11 mouse cellular contexts compared by ENCODE assay signal in genomic region chr4:137680721-137681120, GRCm38 (mm10). TPM values are rescaled to one million over a fixed set of nuclear protein-coding genes. Genes with fewer than 3 reads are reported as not detected.
A peak's percentile ranks its signal among the peaks of the same experiment; 100 is the strongest.
DNase-seq lines count a peak whose midpoint lies in the region; ATAC-seq lines count a peak whose summit lies in the region.
"Had no signal": no experiment of that assay in that cellular context is flagged by ENCODE, and none has a peak within 500 bp of the region (broad histone marks: within the 10 kb centered on the region; RNA-seq: fewer than 3 reads in every experiment).

No protein-coding gene starts in this region.

- H3K4me2 ChIP-seq in midbrain, embryonic 11.5 days: no peak overlapping the region
- peak overlapping the region; percentile 66; the same call in 1 of the 2 replicates for H3K4me2 ChIP-seq in hindbrain, embryonic 11.5 days (replicated peaks; ENCODE audit: low read depth, low read length)
- no peak overlapping the region for H3K4me2 ChIP-seq in midbrain, embryonic 13.5 days (replicated peaks)

- ATAC-seq in midbrain, embryonic 11.5 days (ENCODE audit: low FRiP score): no peak
- ATAC-seq in hindbrain, embryonic 11.5 days (ENCODE audit: low FRiP score): no peak
- 0 out of 2 replicates have a peak, but pooled peaks have one; percentile 9 for ATAC-seq in midbrain, embryonic 13.5 days
- no peak for ATAC-seq in megakaryocyte-erythroid progenitor cell, adult 5-6 weeks (replicated peaks; ENCODE audit: low FRiP score, low TSS enrichment, poor library complexity, severe bottlenecking)

- no peaks in the 10 kb centered on the region for H3K36me3 ChIP-seq in midbrain, embryonic 10.5 days
- H3K36me3 ChIP-seq in midbrain, embryonic 11.5 days (ENCODE audit: control insufficient read depth, insufficient read depth, low read length): no peaks in the 10 kb centered on the region
- H3K36me3 ChIP-seq in hindbrain, embryonic 11.5 days (ENCODE audit: control insufficient read depth, insufficient read depth, low read length): no peaks in the 10 kb centered on the region
- H3K36me3 ChIP-seq in midbrain, embryonic 13.5 days: no peaks in the 10 kb centered on the region

- peak overlapping the region; percentile 73 for H3K27ac ChIP-seq in midbrain, embryonic 10.5 days (replicated peaks)
- no peak overlapping the region for H3K27ac ChIP-seq in midbrain, embryonic 11.5 days (ENCODE audit: low read depth, low read length)
- peak overlapping the region; percentile 67; the same call in 1 of the 2 replicates for H3K27ac ChIP-seq in hindbrain, embryonic 11.5 days (ENCODE audit: low read depth, low read length)
- H3K27ac ChIP-seq in midbrain, embryonic 13.5 days: peak overlapping the region; percentile 39; the same call in 1 of the 2 replicates

- H3K9ac ChIP-seq in midbrain, embryonic 11.5 days (ENCODE audit: low read length): no peak overlapping the region
- no peak overlapping the region for H3K9ac ChIP-seq in hindbrain, embryonic 11.5 days (ENCODE audit: low read depth, low read length)
- peak overlapping the region; percentile 63 for H3K9ac ChIP-seq in midbrain, embryonic 13.5 days (replicated peaks)

- H3K27me3 ChIP-seq in midbrain, embryonic 10.5 days (ENCODE audit: low read depth, poor library complexity, severe bottlenecking): peaks cover 86% of the 10 kb centered on the region
- peaks cover 26% of the 10 kb centered on the region for H3K27me3 ChIP-seq in midbrain, embryonic 11.5 days (ENCODE audit: control insufficient read depth, insufficient read depth, low read length)
- peaks cover 20% of the 10 kb centered on the region for H3K27me3 ChIP-seq in hindbrain, embryonic 11.5 days (ENCODE audit: control insufficient read depth, insufficient read depth, low read length)
- H3K27me3 ChIP-seq in midbrain, embryonic 13.5 days: peaks cover 53% of the 10 kb centered on the region

- WGBS in midbrain, embryonic 10.5 days: 26% methylated on average over 7 of the region's 7 CpGs
- WGBS in midbrain, embryonic 11.5 days: 28% methylated on average over 7 of the region's 7 CpGs
- WGBS in hindbrain, embryonic 11.5 days: 23% methylated on average over 7 of the region's 7 CpGs
- 22% methylated on average over 7 of the region's 7 CpGs for WGBS in midbrain, embryonic 13.5 days

- H3K9me3 ChIP-seq in midbrain, embryonic 10.5 days (replicated peaks): no peaks in the 10 kb centered on the region
- no peaks in the 10 kb centered on the region for H3K9me3 ChIP-seq in midbrain, embryonic 11.5 days (ENCODE audit: control insufficient read depth, low read length)
- no peaks in the 10 kb centered on the region for H3K9me3 ChIP-seq in hindbrain, embryonic 11.5 days (ENCODE audit: control insufficient read depth, low read length)
- H3K9me3 ChIP-seq in midbrain, embryonic 13.5 days: no peaks in the 10 kb centered on the region
- H3K9me3 ChIP-seq: megakaryocyte, embryonic 14.5 days had no signal

- H3K4me1 ChIP-seq in midbrain, embryonic 10.5 days: peaks cover 36% of the 10 kb centered on the region
- H3K4me1 ChIP-seq in midbrain, embryonic 11.5 days (ENCODE audit: control insufficient read depth, insufficient read depth, low read length): peaks cover 14% of the 10 kb centered on the region
- peaks cover 16% of the 10 kb centered on the region for H3K4me1 ChIP-seq in hindbrain, embryonic 11.5 days (replicated peaks; ENCODE audit: control insufficient read depth, insufficient read depth, low read length)
- H3K4me1 ChIP-seq in midbrain, embryonic 13.5 days (replicated peaks): peaks cover 32% of the 10 kb centered on the region

- no peak for DNase-seq in midbrain, embryonic 10.5 days (ENCODE audit: low spot score)
- DNase-seq in midbrain, embryonic 11.5 days (ENCODE audit: low spot score, missing footprints): no peak
- DNase-seq in hindbrain, embryonic 11.5 days (ENCODE audit: low spot score): peak; percentile 41
- DNase-seq in retina, embryonic 14.5 days (ENCODE audit: low spot score): peak; percentile 36
- no peak for DNase-seq in lung, postnatal 14 days
- no peak for DNase-seq in Muller cell, postnatal 12 days (ENCODE audit: inconsistent ontology term)
- DNase-seq: lung, adult 18-20 months had no signal

- H3K4me3 ChIP-seq in midbrain, embryonic 10.5 days: no peak overlapping the region
- no peak overlapping the region for H3K4me3 ChIP-seq in midbrain, embryonic 11.5 days (ENCODE audit: low read depth, low read length)
- H3K4me3 ChIP-seq in hindbrain, embryonic 11.5 days (ENCODE audit: low read depth, low read length): no peak overlapping the region
- no peak overlapping the region for H3K4me3 ChIP-seq in midbrain, embryonic 13.5 days (replicated peaks)
- H3K4me3 ChIP-seq: erythroblast, embryonic 14.5 days; megakaryocyte, embryonic 14.5 days had no signal

RNA-seq across cellular contexts. Expression of gene Rap1gap, which starts 16.2 kb away (rescaled TPM):
- 4.5 and 6.0 TPM in 2 replicates for polyA plus RNA-seq in midbrain, embryonic 10.5 days (2016; fragmentation: Nextera tagmentation; extraction: Ambion mirVana)
- polyA plus RNA-seq in midbrain, embryonic 11.5 days (2014; fragmentation: Nextera tagmentation; extraction: Ambion mirVana): 4.6 and 4.9 TPM in 2 replicates
- 8.5 and 9.1 TPM in 2 replicates for polyA plus RNA-seq in hindbrain, embryonic 11.5 days (2014; fragmentation: Nextera tagmentation; extraction: Ambion mirVana)
- 28.5 and 30.4 TPM in 2 replicates for polyA plus RNA-seq in midbrain, embryonic 13.5 days (2015; fragmentation: Nextera tagmentation; extraction: Ambion mirVana)
- total RNA-seq in megakaryocyte-erythroid progenitor cell, adult 5-6 weeks (2014; fragmentation: Nextera tagmentation): 0.45 and 2.3 TPM in 2 replicates
- total RNA-seq in megakaryocyte-erythroid progenitor cell, adult 5-6 weeks (2017): 0.57 TPM in 1 of 2 replicates, not detected in the other

Comparison
In these comparisons a context has a peak if more than half of its experiments do, and no peak if none do; other contexts are left out.
1. DNase-seq: peak in hindbrain, embryonic 11.5 days (single experiment) and retina, embryonic 14.5 days (single experiment); none in midbrain, embryonic 10.5 days (single experiment), midbrain, embryonic 11.5 days (single experiment), lung, postnatal 14 days (single experiment) and Muller cell, postnatal 12 days (single experiment).